In the genomic region with DNA sequence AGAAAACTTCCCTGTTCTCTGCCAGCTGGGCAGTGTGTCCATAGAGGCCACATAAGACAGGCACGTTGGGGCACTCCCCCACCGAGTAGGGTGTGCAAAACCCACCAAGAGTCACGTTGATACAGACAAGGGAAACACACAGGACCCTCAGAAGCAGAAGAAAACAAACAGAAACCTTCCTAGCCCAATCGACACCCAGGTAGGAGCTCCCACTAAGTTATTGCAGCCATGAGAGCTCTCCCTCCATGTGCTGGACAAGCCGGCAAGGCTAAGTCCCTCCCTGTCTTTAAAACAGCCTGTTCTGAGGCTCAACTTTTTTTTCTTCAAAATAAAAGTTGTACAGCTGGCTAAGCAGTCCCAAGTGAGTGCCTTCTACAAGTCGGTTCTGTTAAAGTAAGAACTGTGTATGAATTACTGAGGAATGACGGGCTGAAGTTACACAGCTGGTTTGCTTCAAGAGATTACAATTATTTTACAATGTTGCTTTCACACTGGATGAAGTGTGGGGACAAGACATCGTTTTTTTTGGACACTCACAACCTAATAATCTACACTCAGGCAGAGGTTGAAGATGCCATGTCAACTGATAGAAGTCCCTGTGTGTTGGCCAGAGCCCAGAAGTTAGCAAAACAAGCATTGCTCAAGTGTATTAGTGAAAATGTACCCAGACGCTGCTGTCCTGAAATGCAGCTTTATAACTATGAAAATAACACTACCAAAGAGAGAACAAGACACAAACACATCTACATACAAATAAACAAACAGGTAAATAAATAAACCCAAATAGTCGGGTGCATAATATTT, we compare ENCODE assay signal across 8 mouse cellular contexts.
DNase-seq lines count a peak whose midpoint lies in the region; ATAC-seq lines count a peak whose summit lies in the region.

No protein-coding gene starts in this region.

- H3K36me3 ChIP-seq in heart, embryonic 15.5 days: no peaks in the 10 kb centered on the region
- H3K36me3 ChIP-seq in limb, embryonic 12.5 days: no peaks in the 10 kb centered on the region
- H3K36me3 ChIP-seq in forebrain, embryonic 10.5 days (replicated peaks): no peaks in the 10 kb centered on the region
- no peaks in the 10 kb centered on the region for H3K36me3 ChIP-seq in forebrain, embryonic 13.5 days (ENCODE audit: poor library complexity, severe bottlenecking)

- peak overlapping the region; percentile 62 for H3K27ac ChIP-seq in heart, embryonic 15.5 days
- H3K27ac ChIP-seq in limb, embryonic 12.5 days: peak overlapping the region; percentile 53; the same call in 1 of the 2 replicates
- H3K27ac ChIP-seq in forebrain, embryonic 10.5 days: no peak overlapping the region
- no peak overlapping the region for H3K27ac ChIP-seq in forebrain, embryonic 13.5 days

- ATAC-seq in heart, embryonic 15.5 days (replicated peaks; ENCODE audit: insufficient number of reproducible peaks, insufficient read depth, low FRiP score, low read depth): peak; percentile 74
- peak; percentile 82; the same call in 1 of the 2 replicates for ATAC-seq in limb, embryonic 12.5 days (ENCODE audit: insufficient number of reproducible peaks, insufficient read depth, low FRiP score, low TSS enrichment, low read depth)
- no peak for ATAC-seq in cerebellum, adult (ENCODE audit: insufficient number of reproducible peaks, low FRiP score, low TSS enrichment)
- no peak for ATAC-seq in forebrain, embryonic 13.5 days

- peak overlapping the region; percentile 47 for H3K4me3 ChIP-seq in heart, embryonic 15.5 days
- H3K4me3 ChIP-seq in limb, embryonic 12.5 days (replicated peaks): 0 out of 2 replicates have a peak overlapping the region, but pooled peaks have one; percentile 2
- H3K4me3 ChIP-seq in forebrain, embryonic 10.5 days: no peak overlapping the region
- H3K4me3 ChIP-seq in forebrain, embryonic 13.5 days: no peak overlapping the region

- peak overlapping the region; percentile 40 for H3K9ac ChIP-seq in heart, embryonic 15.5 days
- H3K9ac ChIP-seq in limb, embryonic 12.5 days (replicated peaks): no peak overlapping the region
- H3K9ac ChIP-seq in forebrain, embryonic 13.5 days: no peak overlapping the region

- DNase-seq in adrenal gland, adult 2 months: peak; percentile 32
- no peak for DNase-seq in adrenal gland, adult 8-10 months
- DNase-seq in ovary, postnatal 36 days (ENCODE audit: low spot score): peak; percentile 21
- no peak for DNase-seq in forebrain, embryonic 10.5 days (ENCODE audit: extremely low spot score, low spot score)

- H3K4me1 ChIP-seq in heart, embryonic 15.5 days (replicated peaks): 0 out of 2 replicates have a peak, but pooled peaks cover 4% of the 10 kb centered on the region
- H3K4me1 ChIP-seq in limb, embryonic 12.5 days (replicated peaks): peaks cover 25% of the 10 kb centered on the region
- H3K4me1 ChIP-seq in forebrain, embryonic 10.5 days: no peaks in the 10 kb centered on the region
- no peaks in the 10 kb centered on the region for H3K4me1 ChIP-seq in forebrain, embryonic 13.5 days

- WGBS in heart, embryonic 15.5 days: 32% methylated on average over 10 of the region's 10 CpGs
- 33% methylated on average over 10 of the region's 10 CpGs for WGBS in limb, embryonic 12.5 days
- 82% methylated on average over 10 of the region's 10 CpGs for WGBS in forebrain, embryonic 10.5 days
- WGBS in forebrain, embryonic 13.5 days: 69% methylated on average over 10 of the region's 10 CpGs

- H3K4me2 ChIP-seq in heart, embryonic 15.5 days: peak overlapping the region; percentile 53
- peak overlapping the region; percentile 33 for H3K4me2 ChIP-seq in limb, embryonic 12.5 days
- H3K4me2 ChIP-seq in forebrain, embryonic 13.5 days: no peak overlapping the region

- H3K27me3 ChIP-seq in heart, embryonic 15.5 days: no peaks in the 10 kb centered on the region
- H3K27me3 ChIP-seq in limb, embryonic 12.5 days: no peaks in the 10 kb centered on the region
- H3K27me3 ChIP-seq in forebrain, embryonic 10.5 days (ENCODE audit: poor library complexity, severe bottlenecking): no peaks in the 10 kb centered on the region
- H3K27me3 ChIP-seq in forebrain, embryonic 13.5 days: no peaks in the 10 kb centered on the region

- H3K9me3 ChIP-seq in heart, embryonic 15.5 days (replicated peaks): no peaks in the 10 kb centered on the region
- no peaks in the 10 kb centered on the region for H3K9me3 ChIP-seq in limb, embryonic 12.5 days
- H3K9me3 ChIP-seq in forebrain, embryonic 10.5 days: no peaks in the 10 kb centered on the region
- no peaks in the 10 kb centered on the region for H3K9me3 ChIP-seq in forebrain, embryonic 13.5 days (replicated peaks)

Comparison
In these comparisons a context has a peak if more than half of its experiments do, and no peak if none do; other contexts are left out.
1. DNase-seq: peak in adrenal gland, adult 2 months (single experiment) and ovary, postnatal 36 days (single experiment); none in adrenal gland, adult 8-10 months (single experiment) and forebrain, embryonic 10.5 days (single experiment).
2. ATAC-seq: peak in heart, embryonic 15.5 days (single experiment) and limb, embryonic 12.5 days (single experiment); none in cerebellum, adult (single experiment) and forebrain, embryonic 13.5 days (single experiment).
3. H3K27ac ChIP-seq: peak in heart, embryonic 15.5 days (single experiment) and limb, embryonic 12.5 days (single experiment); none in forebrain, embryonic 10.5 days (single experiment) and forebrain, embryonic 13.5 days (single experiment).
4. H3K4me3 ChIP-seq: peak in heart, embryonic 15.5 days (single experiment) and limb, embryonic 12.5 days (single experiment); none in forebrain, embryonic 10.5 days (single experiment) and forebrain, embryonic 13.5 days (single experiment).